Comparison of ENCODE assay signal across 9 mouse cellular contexts in the genomic region with DNA sequence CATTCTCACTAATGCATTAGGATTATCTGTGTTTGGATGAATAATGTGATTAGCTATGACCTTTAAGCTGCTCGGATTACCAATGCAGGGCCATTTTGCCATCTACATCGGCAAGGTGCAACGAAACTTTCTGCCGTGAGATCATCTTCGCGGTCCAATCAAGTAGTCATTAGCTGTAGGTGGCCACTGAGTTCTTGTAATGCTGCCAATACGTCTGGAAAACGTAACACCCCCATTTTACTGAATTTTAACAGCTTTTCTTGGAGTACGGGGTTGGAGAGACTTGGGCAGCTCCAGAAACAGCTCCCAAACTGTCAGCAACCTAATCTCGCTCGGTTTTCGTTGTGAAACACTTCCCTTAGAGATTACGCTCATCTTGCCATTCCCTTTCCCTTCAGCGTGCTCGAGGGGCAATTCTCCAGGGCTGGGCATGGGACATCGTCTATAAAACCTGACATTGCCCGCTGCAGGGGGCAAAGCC. TPM values are rescaled to one million over a fixed set of nuclear protein-coding genes. Genes with fewer than 3 reads are reported as not detected.
DNase-seq lines count a peak whose midpoint lies in the region; ATAC-seq and TF ChIP-seq lines count a peak whose summit lies in the region.
"Had no signal": no experiment of that assay in that cellular context is flagged by ENCODE, and none has a peak within 500 bp of the region (broad histone marks: within the 10 kb centered on the region; RNA-seq: fewer than 3 reads in every experiment).

No protein-coding gene starts in this region.

- H3K4me1 ChIP-seq in heart, embryonic 12.5 days (replicated peaks): peaks cover 44% of the 10 kb centered on the region
- peaks cover 15 to 26% of the 10 kb centered on the region in 2 experiments; a peak in 3 of 4 replicates for H3K4me1 ChIP-seq in liver, embryonic 14.5 days (replicated peaks; ENCODE audit: control insufficient read depth in 2 of 2, insufficient read depth in 2 of 2, low read length in 1 of 2)
- H3K4me1 ChIP-seq in stomach, embryonic 15.5 days: peaks cover 18% of the 10 kb centered on the region

- no peak for DNase-seq in layer of hippocampus, adult 2 months (ENCODE audit: low spot score in 2 of 2)
- DNase-seq in layer of hippocampus, postnatal 36 days: no peak
- peak; percentile 50 for DNase-seq in adipocyte (ENCODE audit: low spot score)
- DNase-seq in liver, embryonic 14.5 days (ENCODE audit: low read depth in 3 of 3, low spot score in 3 of 3): no peak
- DNase-seq in ovary, postnatal 10 days (ENCODE audit: low spot score): no peak
- no peak for DNase-seq in frontal cortex, postnatal 25 days (ENCODE audit: low spot score in 2 of 2)

- no peaks in the 10 kb centered on the region for H3K27me3 ChIP-seq in heart, embryonic 12.5 days (replicated peaks)
- H3K27me3 ChIP-seq in liver, embryonic 14.5 days (ENCODE audit: control insufficient read depth, insufficient read depth, low read length): no peaks in the 10 kb centered on the region
- H3K27me3 ChIP-seq in stomach, embryonic 15.5 days (replicated peaks): no peaks in the 10 kb centered on the region

- no peaks in the 10 kb centered on the region for H3K36me3 ChIP-seq in heart, embryonic 12.5 days
- no peaks in the 10 kb centered on the region for H3K36me3 ChIP-seq in liver, embryonic 14.5 days (replicated peaks; ENCODE audit: control insufficient read depth, insufficient read depth, low read depth)
- H3K36me3 ChIP-seq in stomach, embryonic 15.5 days: no peaks in the 10 kb centered on the region

- TF ChIP-seq EP300 in liver, embryonic 14.5 days (IDR thresholded peaks at IDR 0.05; ENCODE audit: low read depth): no peak

- WGBS in heart, embryonic 12.5 days: 2% methylated on average over 17 of the region's 17 CpGs
- under 1% methylated on average over 17 of the region's 17 CpGs for WGBS in liver, embryonic 14.5 days (ENCODE audit: insufficient replicate concordance)
- WGBS in stomach, embryonic 15.5 days: under 1% methylated on average over 17 of the region's 17 CpGs

- H3K9ac ChIP-seq in heart, embryonic 12.5 days: peak overlapping the region; percentile 74
- H3K9ac ChIP-seq in liver, embryonic 14.5 days (replicated peaks): peak overlapping the region; percentile 85
- H3K9ac ChIP-seq in stomach, embryonic 15.5 days: peak overlapping the region; percentile 70

- TF ChIP-seq CTCF in layer of hippocampus, adult 2 months (conservative IDR thresholded peaks at IDR 0.05): no peak
- TF ChIP-seq CTCF in liver, embryonic 14.5 days (IDR thresholded peaks at IDR 0.05; ENCODE audit: low read depth): no peak

- H3K9me3 ChIP-seq in heart, embryonic 12.5 days (replicated peaks): no peaks in the 10 kb centered on the region
- no peaks in the 10 kb centered on the region for H3K9me3 ChIP-seq in liver, embryonic 14.5 days (ENCODE audit: control insufficient read depth, low read length)
- H3K9me3 ChIP-seq in stomach, embryonic 15.5 days: no peaks in the 10 kb centered on the region

- no peak for ATAC-seq in heart, embryonic 12.5 days (ENCODE audit: insufficient number of reproducible peaks, low FRiP score)
- no peak for ATAC-seq in liver, embryonic 14.5 days (ENCODE audit: insufficient read depth)
- ATAC-seq in stomach, embryonic 15.5 days (ENCODE audit: insufficient read depth, low FRiP score, low read depth): no peak

- peak overlapping the region; percentile 69 for H3K4me3 ChIP-seq in layer of hippocampus, adult 2 months
- peak overlapping the region; percentile 54 for H3K4me3 ChIP-seq in heart, embryonic 12.5 days
- peak overlapping the region; percentile 67 to 92 for H3K4me3 ChIP-seq in liver, embryonic 14.5 days (ENCODE audit: insufficient read depth in 1 of 2, low read depth in 2 of 2, low read length in 2 of 2)
- peak overlapping the region; percentile 66 for H3K4me3 ChIP-seq in stomach, embryonic 15.5 days (replicated peaks)

- peak overlapping the region; percentile 82 for H3K4me2 ChIP-seq in heart, embryonic 12.5 days
- H3K4me2 ChIP-seq in liver, embryonic 14.5 days (ENCODE audit: low read depth): peak overlapping the region; percentile 92
- peak overlapping the region; percentile 81 for H3K4me2 ChIP-seq in stomach, embryonic 15.5 days

- H3K27ac ChIP-seq in layer of hippocampus, adult 2 months: peak overlapping the region; percentile 99
- H3K27ac ChIP-seq in heart, embryonic 12.5 days (ENCODE audit: poor library complexity, severe bottlenecking): peak overlapping the region; percentile 97
- peak overlapping the region; percentile 92 for H3K27ac ChIP-seq in liver, embryonic 14.5 days
- H3K27ac ChIP-seq in stomach, embryonic 15.5 days: peak overlapping the region; percentile 99

RNA-seq across cellular contexts. Expression of a gene that starts 0.5 kb away (rescaled TPM):
- total RNA-seq in layer of hippocampus, adult 2 months (2021): 10 to 100 TPM; 73.4 to 83.6 TPM
- total RNA-seq in layer of hippocampus, postnatal 36 days (2021): 10 to 100 TPM; 66.6 to 72.9 TPM
- polyA plus RNA-seq in heart, embryonic 12.5 days (2016; fragmentation: Nextera tagmentation; extraction: Ambion mirVana): 28.9 and 29.3 TPM in 2 replicates
- 7.5 and 8.8 TPM in 2 replicates for polyA plus RNA-seq in liver, embryonic 14.5 days (2012; rRNA removed)
- polyA plus RNA-seq in liver, embryonic 14.5 days (2014; fragmentation: Nextera tagmentation; extraction: Ambion mirVana): 10.0 and 10.7 TPM in 2 replicates
- polyA plus RNA-seq in stomach, embryonic 15.5 days (2015; fragmentation: Nextera tagmentation; extraction: Ambion mirVana): 15.4 and 15.7 TPM in 2 replicates

RNA-seq across cellular contexts. Expression of a gene that starts 43.9 kb away (rescaled TPM):
- 1 to 10 TPM; 8.6 to 9.0 TPM for total RNA-seq in layer of hippocampus, adult 2 months (2021)
- total RNA-seq in layer of hippocampus, postnatal 36 days (2021): 10 to 100 TPM in 1 of 2 experiments, 1 to 10 TPM in 1; 6.8 to 10.6 TPM
- not detected in 2 replicates for polyA plus RNA-seq in heart, embryonic 12.5 days (2016; fragmentation: Nextera tagmentation; extraction: Ambion mirVana)
- polyA plus RNA-seq in liver, embryonic 14.5 days (2012; rRNA removed): not detected in 2 replicates
- polyA plus RNA-seq in liver, embryonic 14.5 days (2014; fragmentation: Nextera tagmentation; extraction: Ambion mirVana): not detected in 2 replicates
- polyA plus RNA-seq in stomach, embryonic 15.5 days (2015; fragmentation: Nextera tagmentation; extraction: Ambion mirVana): 0.42 and 0.53 TPM in 2 replicates
- total RNA-seq: heart, adult 18-20 months had no signal
